Mouse (Mus musculus) lung, adult 2 months (tissue): ENCODE results near the gene Gsg1. TPM values are rescaled to one million over a fixed set of nuclear protein-coding genes. Genes with fewer than 3 reads are reported as not detected.

Experiments used
- DNase-seq: peaks from one replicate; pipeline ENCODE4 v3.0.0; 2022
- H3K4me1 ChIP-seq: fragments of 200-500 bp; 2 replicates; pipeline ENCODE4 v1.6.1; 2011; ENCODE audit warnings: low read length; ENCODE audit not compliant: control insufficient read depth, insufficient read depth
- H3K4me3 ChIP-seq: fragments of 200-500 bp; replicated peaks from 2 replicates; pipeline ENCODE3; 2011; ENCODE audit warnings: low read depth, mild to moderate bottlenecking, control low read depth, low read length; ENCODE audit errors: extremely low read depth
- CTCF ChIP-seq: fragments of 200-500 bp; IDR thresholded peaks from 2 replicates; pipeline ENCODE4 v1.5.1; 2011; ENCODE audit warnings: mild to moderate bottlenecking, low read length, control low read depth; ENCODE audit not compliant: insufficient read depth
- POLR2A ChIP-seq: fragments of 200-500 bp; IDR thresholded peaks from 2 replicates; pipeline ENCODE4 v1.6.1; 2011; ENCODE audit warnings: low read depth, mild to moderate bottlenecking, control low read depth, low read length, borderline replicate concordance; ENCODE audit errors: extremely low read depth
- WGBS: fragments of 180-500 bp; shearing (Covaris S2); methylation state at CpG from one replicate; pipeline ENCODE4 v1.1.7; 2018; 5-methylcytosine and 5-hydroxymethylcytosine counted together
- polyA plus RNA-seq: library from polyadenylated mRNA; depleted of rRNA; stranded (reverse); fragments of >200 nt; gene quantifications from 2 replicates; pipeline ENCODE4 v1.2.3, GENCODE M21; 2012

Gsg1 gene
- polyA plus RNA-seq, 1 experiment, result 1.4 TPM

DNA sequence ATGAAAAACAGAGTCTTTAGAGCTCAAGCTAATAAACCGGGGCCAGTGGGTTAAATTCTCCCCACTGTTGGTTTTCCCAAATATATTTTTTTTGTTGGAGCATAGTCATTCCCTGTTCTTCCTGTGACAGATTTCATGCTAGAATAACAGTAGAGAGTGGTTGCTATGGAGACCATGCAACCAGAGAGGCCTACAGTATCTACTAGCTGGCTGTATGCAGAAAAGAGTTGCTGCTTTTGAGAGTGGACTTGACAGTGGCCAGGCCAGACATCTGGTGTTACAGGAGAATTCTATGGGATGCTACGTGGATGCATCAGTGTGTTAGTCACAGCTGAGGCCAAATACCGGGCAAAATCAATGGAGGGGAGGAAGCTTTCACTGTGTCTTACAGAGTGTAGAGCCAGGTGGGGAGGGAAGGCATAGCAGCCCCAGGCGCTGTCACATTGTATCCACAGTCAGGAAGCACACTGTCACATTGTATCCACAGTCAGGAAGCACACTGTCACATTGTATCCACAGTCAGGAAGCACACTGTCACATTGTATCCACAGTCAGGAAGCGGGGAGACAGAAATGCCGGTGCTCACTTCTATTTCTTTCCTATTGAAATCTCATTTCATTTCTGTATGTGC lies 30.2 kb downstream of the Gsg1 start:
- H3K4me3 ChIP-seq, result no peak overlapping the region
- H3K4me1 ChIP-seq, result no peaks in the 10 kb centered on the region
- WGBS, result 64% methylated on average over 6 of the region's 6 CpGs
- TF ChIP-seq POLR2A (no peak), CTCF (no peak)
- no peak for DNase-seq

- WGBS, result 79% methylated on average over 5 of the region's 5 CpGs
- TF ChIP-seq POLR2A, result no peak
- no peak for TF ChIP-seq CTCF
Measured at GRCm38 (mm10) chr6:135219916-135220315, 34.2 kb downstream of the Gsg1 start.

GRCm38 (mm10) chr6:135218330-135218729 lies 35.8 kb downstream of the Gsg1 start:
- Histone ChIP-seq H3K4me3 (no peak overlapping the region), H3K4me1 (no peaks in the 10 kb centered on the region)
- no peak for TF ChIP-seq CTCF
- no peak for TF ChIP-seq POLR2A
- DNase-seq, result no peak
- 60% methylated on average over 8 of the region's 8 CpGs for WGBS

More at GRCm38 (mm10) chr6:135219916-135220315, 34.2 kb downstream of the Gsg1 start:
- Histone ChIP-seq H3K4me3 (no peak overlapping the region), H3K4me1 (no peaks in the 10 kb centered on the region)
- DNase-seq, result no peak

DNA sequence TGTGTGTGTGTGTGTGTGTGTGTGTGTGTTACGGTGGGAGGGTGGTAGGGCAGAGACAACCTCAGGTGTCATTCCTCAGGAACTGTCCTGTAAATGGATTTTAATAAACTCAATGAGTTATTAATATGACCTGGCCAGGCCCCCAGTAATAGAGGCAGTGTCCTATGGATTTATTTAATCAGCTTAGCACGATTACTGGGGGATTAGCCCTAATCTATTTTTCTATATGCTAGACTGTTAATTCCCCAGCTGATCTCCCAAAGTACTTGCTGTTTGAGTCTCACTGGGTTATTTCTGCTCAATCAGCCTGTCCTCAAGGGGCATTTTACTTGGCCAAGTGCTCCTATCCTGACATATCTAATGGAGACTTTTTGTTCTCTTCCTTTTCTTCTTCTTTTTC lies 41.5 kb downstream of the Gsg1 start:
- TF ChIP-seq POLR2A (no peak), CTCF (no peak)
- Histone ChIP-seq H3K4me1 (no peaks in the 10 kb centered on the region), H3K4me3 (no peak overlapping the region)
- WGBS, result 92% methylated on average over 2 of the region's 2 CpGs
- DNase-seq, result no peak

- Histone ChIP-seq H3K4me3 (no peak overlapping the region), H3K4me1 (no peaks in the 10 kb centered on the region)
- TF ChIP-seq POLR2A, result no peak
- TF ChIP-seq CTCF, result no peak
- DNase-seq, result no peak
- 81% methylated on average over 7 of the region's 7 CpGs for WGBS
Measured at GRCm38 (mm10) chr6:135211169-135211568, 43.0 kb downstream of the Gsg1 start.

- TF ChIP-seq CTCF, result no peak
- TF ChIP-seq POLR2A, result no peak
- Histone ChIP-seq H3K4me3 (no peak overlapping the region), H3K4me1 (no peaks in the 10 kb centered on the region)
- WGBS, result 75% methylated on average over 8 of the region's 8 CpGs
- DNase-seq, result no peak
Measured at GRCm38 (mm10) chr6:135206909-135207308, 47.2 kb downstream of the Gsg1 start.

GRCm38 (mm10) chr6:135205802-135206201 lies 48.3 kb downstream of the Gsg1 start:
- 61% methylated on average over 4 of the region's 4 CpGs for WGBS
- no peak overlapping the region for H3K4me3 ChIP-seq
- no peak for TF ChIP-seq CTCF
- TF ChIP-seq POLR2A, result no peak
- DNase-seq, result no peak
- H3K4me1 ChIP-seq, result no peaks in the 10 kb centered on the region

DNA sequence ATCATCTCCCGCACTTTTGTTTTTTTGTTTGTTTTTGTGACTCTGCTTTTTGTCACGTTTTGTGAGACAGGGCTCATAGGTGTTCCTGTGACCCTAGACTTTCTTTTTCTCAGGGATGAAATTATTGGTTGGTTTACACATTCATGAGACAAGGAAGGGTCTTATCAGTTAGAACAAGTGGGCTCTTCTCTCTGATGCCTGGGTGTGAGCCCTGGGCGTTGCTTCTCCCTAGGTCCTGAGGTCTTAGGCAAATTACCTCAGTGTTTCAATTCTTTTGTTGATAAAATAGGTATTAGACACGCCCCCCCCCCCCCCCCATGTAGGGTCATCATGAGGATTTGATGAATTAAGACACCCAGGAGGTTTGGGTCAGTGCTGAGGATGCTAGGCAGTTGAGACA lies 49.3 kb downstream of the Gsg1 start:
- Histone ChIP-seq H3K4me1 (no peaks in the 10 kb centered on the region), H3K4me3 (no peak overlapping the region)
- WGBS, result 71% methylated on average over 4 of the region's 4 CpGs
- TF ChIP-seq CTCF, result no peak
- TF ChIP-seq POLR2A, result no peak
- no peak for DNase-seq

DNA sequence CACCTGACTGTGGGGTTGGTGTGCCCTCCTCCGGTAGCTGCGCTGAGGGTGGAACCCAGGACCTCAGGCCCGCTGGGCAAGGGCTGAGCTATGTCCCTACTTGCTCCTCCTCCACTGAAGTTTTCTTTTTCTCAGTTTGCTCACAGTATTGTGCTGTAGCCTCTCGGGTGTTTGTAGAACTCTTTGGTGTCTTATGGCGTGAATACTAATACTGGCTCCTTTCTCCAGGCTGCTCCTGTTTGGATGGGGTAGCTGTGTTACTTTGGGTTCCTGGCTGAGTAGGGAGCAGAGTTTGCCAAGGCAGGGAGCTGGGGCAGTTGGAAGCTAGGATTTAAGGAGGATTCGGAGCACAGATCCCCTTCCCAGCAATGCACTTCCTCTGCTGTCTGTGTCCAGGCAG lies 50.4 kb downstream of the Gsg1 start:
- H3K4me3 ChIP-seq, result no peak overlapping the region
- TF ChIP-seq CTCF (no peak), POLR2A (no peak)
- DNase-seq, result no peak
- no peaks in the 10 kb centered on the region for H3K4me1 ChIP-seq
- WGBS, result 78% methylated on average over 6 of the region's 6 CpGs

- peaks cover under 1% of the 10 kb centered on the region; the same call in 1 of the 2 replicates for H3K4me1 ChIP-seq
- TF ChIP-seq POLR2A (no peak), CTCF (no peak)
- no peak for DNase-seq
- no peak overlapping the region for H3K4me3 ChIP-seq
- 90% methylated on average over 6 of the region's 6 CpGs for WGBS
Measured at GRCm38 (mm10) chr6:135202668-135203067, 51.5 kb downstream of the Gsg1 start.
